Mouse (Mus musculus) ES-Bruce4 (cell line): Measurements from ENCODE around the gene Ctnnd2. TPM values are rescaled to one million over a fixed set of nuclear protein-coding genes. Genes with fewer than 3 reads are reported as not detected.

Experiments
- H3K27ac ChIP-seq: 2 replicates; pipeline ENCODE4 v1.5.1; 2012; ENCODE audit warnings: low read length, inconsistent platforms; ENCODE audit not compliant: insufficient read depth
- H3K27me3 ChIP-seq: 2 replicates; pipeline ENCODE4 v1.6.1; 2012; ENCODE audit warnings: mild to moderate bottlenecking, low read length, inconsistent platforms; ENCODE audit not compliant: control insufficient read depth, poor library complexity, insufficient read depth, severe bottlenecking
- H3K36me3 ChIP-seq: 2 replicates; pipeline ENCODE4 v1.6.1; 2012; ENCODE audit warnings: inconsistent platforms, mild to moderate bottlenecking, low read length, moderate library complexity; ENCODE audit not compliant: control insufficient read depth, poor library complexity, insufficient read depth, severe bottlenecking
- H3K4me1 ChIP-seq: one replicate; pipeline ENCODE4 v1.8.1; 2011; ENCODE audit warnings: low read length; ENCODE audit not compliant: control insufficient read depth, insufficient read depth
- H3K4me3 ChIP-seq: 2 replicates; pipeline ENCODE4 v1.5.1; 2011; ENCODE audit warnings: low read depth, mild to moderate bottlenecking, low read length
- H3K9ac ChIP-seq: 2 replicates; pipeline ENCODE4 v1.6.1; 2012; ENCODE audit warnings: low read depth, mild to moderate bottlenecking, inconsistent platforms; ENCODE audit not compliant: poor library complexity, severe bottlenecking
- H3K9me3 ChIP-seq: replicated peaks from 2 replicates; pipeline ENCODE4 v1.6.1; 2012; ENCODE audit warnings: mild to moderate bottlenecking, low read length, inconsistent platforms; ENCODE audit not compliant: control insufficient read depth, poor library complexity, insufficient read depth, severe bottlenecking
- CTCF ChIP-seq: IDR thresholded peaks from one replicate; pipeline ENCODE4 v1.8.1; 2011; ENCODE audit warnings: low read depth, low read length
- EP300 ChIP-seq: IDR thresholded peaks from 2 replicates; pipeline ENCODE4 v1.6.1; 2011; ENCODE audit warnings: low read depth, low read length; ENCODE audit not compliant: insufficient read depth
- POLR2A ChIP-seq: IDR thresholded peaks from one replicate; pipeline ENCODE4 v1.8.1; 2011; ENCODE audit warnings: low read length; ENCODE audit not compliant: insufficient read depth
- polyA plus RNA-seq: library from polyadenylated mRNA; stranded (reverse); fragments of >200 nt; gene quantifications from 2 replicates; pipeline ENCODE4 v1.2.4, GENCODE M21; 2011; ENCODE audit warnings: low read depth; ENCODE audit not compliant: missing spikeins, insufficient read depth, insufficient read length

The Ctnnd2 gene
- polyA plus RNA-seq, 1 experiment, result 2.4 TPM

DNA sequence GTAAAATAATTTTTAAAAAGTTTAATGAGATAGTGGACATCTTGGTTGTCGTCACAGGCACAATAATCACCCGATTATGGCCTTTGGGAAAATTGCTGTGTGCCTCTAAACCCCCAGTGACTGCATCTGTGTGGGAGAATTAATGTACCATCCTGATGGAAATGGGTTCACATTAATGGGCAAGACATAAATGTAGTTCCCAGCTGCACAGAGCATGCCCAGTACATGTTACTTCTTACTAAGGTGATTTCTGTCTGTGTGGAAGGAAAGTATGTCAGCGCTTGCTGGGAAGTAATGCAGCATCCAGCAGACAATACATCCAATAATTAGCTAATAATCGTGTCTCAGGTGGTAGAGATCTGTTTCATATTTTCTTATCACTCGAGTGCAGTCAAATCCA is 589.8 kb downstream of the Ctnnd2 start:
- Histone ChIP-seq H3K4me1 (no peaks in the 10 kb centered on the region), H3K36me3 (no peaks in the 10 kb centered on the region), H3K27ac (no peak overlapping the region), H3K27me3 (no peaks in the 10 kb centered on the region), H3K4me3 (no peak overlapping the region), H3K9me3 (no peaks in the 10 kb centered on the region; the same call in 1 of the 2 replicates), H3K9ac (no peak overlapping the region)
- no peak for TF ChIP-seq CTCF
- TF ChIP-seq POLR2A, result no peak

DNA sequence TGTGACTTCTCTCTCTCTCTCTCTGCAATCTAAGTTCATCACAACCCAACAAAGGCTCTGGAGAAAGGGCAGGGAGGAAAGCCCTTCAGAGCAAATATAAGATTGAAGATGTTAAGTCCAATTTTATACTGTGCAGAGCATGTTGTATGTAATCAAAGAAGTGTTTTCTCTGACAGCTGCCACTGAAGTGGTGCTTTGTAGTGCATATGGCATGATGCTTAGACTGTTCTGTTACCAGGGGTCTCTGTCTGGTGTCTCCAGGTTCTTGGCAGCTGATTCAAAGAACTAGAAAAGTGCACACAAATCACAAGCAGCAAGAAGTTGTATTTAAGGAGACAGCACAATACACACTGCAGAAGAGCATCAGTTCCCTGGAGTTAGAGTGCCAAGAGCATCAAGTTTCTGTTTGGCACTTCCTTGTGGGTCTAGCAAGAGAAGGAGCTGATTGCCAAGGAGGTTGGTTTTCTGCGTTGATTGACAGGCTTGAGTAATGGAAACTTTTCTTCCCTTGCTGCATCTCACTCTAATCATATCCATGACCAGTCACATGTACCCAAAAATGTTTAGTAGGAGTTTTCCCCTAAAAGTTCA is 590.4 kb downstream of the Ctnnd2 start:
- TF ChIP-seq CTCF (no peak), EP300 (no peak)
- Histone ChIP-seq H3K27me3 (no peaks in the 10 kb centered on the region), H3K9me3 (no peaks in the 10 kb centered on the region; the same call in 1 of the 2 replicates), H3K36me3 (no peaks in the 10 kb centered on the region), H3K9ac (no peak overlapping the region), H3K4me1 (no peaks in the 10 kb centered on the region), H3K27ac (no peak overlapping the region), H3K4me3 (no peak overlapping the region)

GRCm38 (mm10) chr15:30776931-30777330 is 604.5 kb downstream of the Ctnnd2 start:
- Histone ChIP-seq H3K9ac (no peak overlapping the region), H3K4me3 (no peak overlapping the region), H3K9me3 (no peaks in the 10 kb centered on the region), H3K27ac (no peak overlapping the region), H3K27me3 (no peaks in the 10 kb centered on the region), H3K4me1 (no peaks in the 10 kb centered on the region), H3K36me3 (no peaks in the 10 kb centered on the region)
- TF ChIP-seq POLR2A (no peak), EP300 (no peak)

DNA sequence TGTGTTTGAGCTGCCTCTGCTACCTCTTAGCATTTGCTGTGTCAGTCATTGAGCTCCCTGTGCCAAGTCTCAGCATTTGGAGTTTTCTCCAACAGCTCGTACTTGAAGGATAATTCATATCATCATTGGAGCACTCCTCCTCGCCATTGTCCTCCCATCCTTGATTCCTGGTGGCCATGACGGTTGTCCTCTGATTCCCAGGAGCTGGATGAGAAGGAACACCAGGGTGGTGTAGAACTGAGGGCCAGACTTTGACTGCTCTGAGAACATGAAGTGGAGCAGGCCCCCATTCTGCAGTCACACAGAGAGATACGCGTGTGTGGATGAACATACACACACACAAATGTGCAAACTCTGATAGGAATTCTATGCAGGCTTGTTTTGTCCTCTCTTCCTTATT is 605.4 kb downstream of the Ctnnd2 start:
- H3K4me1 ChIP-seq, result no peaks in the 10 kb centered on the region
- no peak overlapping the region for H3K27ac ChIP-seq
- H3K4me3 ChIP-seq, result no peak overlapping the region
- no peaks in the 10 kb centered on the region for H3K27me3 ChIP-seq
- H3K9ac ChIP-seq, result no peak overlapping the region
- no peak for TF ChIP-seq EP300
- TF ChIP-seq POLR2A, result no peak
- TF ChIP-seq CTCF, result no peak
- H3K9me3 ChIP-seq, result no peaks in the 10 kb centered on the region
- no peaks in the 10 kb centered on the region for H3K36me3 ChIP-seq

DNA sequence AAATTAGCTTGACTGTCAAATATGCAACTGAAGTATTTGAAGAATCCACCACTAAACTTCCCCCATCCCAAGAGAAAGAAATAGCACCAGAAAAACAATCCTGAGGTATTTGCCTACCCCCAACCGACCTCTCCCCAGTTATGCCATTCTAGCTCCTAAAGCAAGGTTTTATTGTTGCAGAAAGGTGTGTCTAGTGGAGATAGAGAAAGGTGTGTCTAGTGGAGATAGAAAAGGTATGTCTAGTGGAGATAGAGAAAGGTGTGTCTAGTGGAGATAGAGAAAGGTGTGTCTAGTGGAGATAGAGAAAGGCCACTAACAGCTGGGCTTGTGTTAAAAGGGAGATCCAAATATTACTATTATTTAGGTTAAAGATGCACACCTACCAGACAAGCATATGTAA is 607.5 kb downstream of the Ctnnd2 start:
- TF ChIP-seq EP300 (no peak), CTCF (no peak), POLR2A (no peak)
- no peak overlapping the region for H3K4me3 ChIP-seq

DNA sequence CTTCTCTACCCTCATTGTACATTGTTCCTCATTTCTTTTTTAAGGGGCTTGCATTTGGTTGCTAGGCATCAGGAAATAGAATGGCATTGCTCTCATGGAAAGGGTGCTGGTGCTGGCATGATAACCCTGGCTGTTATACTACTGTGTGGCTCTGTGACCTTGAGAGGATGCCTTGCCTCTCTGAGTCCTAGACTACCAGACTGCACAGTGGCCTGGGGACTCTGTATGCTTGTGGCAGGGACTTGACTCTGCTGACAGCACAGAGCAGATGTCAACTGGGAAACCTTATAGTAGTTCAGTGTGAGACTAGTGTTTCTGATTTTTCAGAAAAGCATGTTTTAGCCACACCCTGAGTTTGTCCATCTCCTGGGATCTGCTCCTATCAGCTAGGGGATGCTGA is 608.6 kb downstream of the Ctnnd2 start:
- Histone ChIP-seq H3K36me3 (no peaks in the 10 kb centered on the region), H3K9ac (no peak overlapping the region), H3K9me3 (no peaks in the 10 kb centered on the region), H3K4me3 (no peak overlapping the region), H3K27me3 (no peaks in the 10 kb centered on the region), H3K27ac (no peak overlapping the region), H3K4me1 (no peaks in the 10 kb centered on the region)
- TF ChIP-seq EP300 (no peak), POLR2A (no peak), CTCF (no peak)

More for the DNA sequence above, 607.5 kb downstream of the Ctnnd2 start:
- no peaks in the 10 kb centered on the region for H3K9me3 ChIP-seq
- H3K36me3 ChIP-seq, result no peaks in the 10 kb centered on the region
- no peaks in the 10 kb centered on the region for H3K4me1 ChIP-seq
- H3K27me3 ChIP-seq, result no peaks in the 10 kb centered on the region
- H3K27ac ChIP-seq, result no peak overlapping the region
- H3K9ac ChIP-seq, result no peak overlapping the region
